Mouse (Mus musculus): ENCODE results near the gene Cfh. TPM values are rescaled to one million over a fixed set of nuclear protein-coding genes. Genes with fewer than 3 reads are reported as not detected.
"Not testable (repeated sequence)": the region's sequence is repeated elsewhere in the genome, so short reads cannot be mapped to it uniquely, and the experiment has no call there.

The Cfh gene
- polyA plus RNA-seq (2012; rRNA removed), result 0.76 and 0.83 TPM in 2 replicates

DNA sequence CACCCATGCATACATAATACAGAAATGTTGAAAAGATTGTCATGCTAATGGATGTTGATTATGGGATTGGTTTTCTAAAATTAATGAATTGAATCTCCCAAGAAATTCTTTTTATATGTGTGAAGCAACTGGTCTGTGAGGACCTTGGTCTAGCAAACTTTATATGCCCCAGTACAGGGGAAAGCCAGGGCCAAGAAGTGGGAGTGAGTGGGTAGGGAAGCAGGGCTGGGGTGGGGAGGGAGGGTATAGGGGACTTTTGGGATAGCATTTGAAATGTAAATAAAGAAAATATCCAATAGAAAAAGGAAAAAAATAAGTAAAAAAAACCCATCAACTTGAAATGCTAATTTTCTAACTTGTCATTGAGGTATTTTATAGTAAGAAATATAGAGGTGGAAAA lies at the start of gene Cfh:
Cfh (minus strand) TSS at position 101 of the 400 bp plus-strand sequence.
- not testable (repeated sequence) for DNase-seq (ENCODE audit: low read depth in 1 of 2, low spot score in 2 of 2); H3K4me3 ChIP-seq (ENCODE audit: extremely low read depth, insufficient read depth, insufficient read length); H3K36me3 ChIP-seq (ENCODE audit: control insufficient read depth, insufficient read depth, low read length); H3K27me3 ChIP-seq (ENCODE audit: control insufficient read depth, insufficient read depth, low read length); H3K27ac ChIP-seq (ENCODE audit: insufficient read depth, low read length); H3K4me1 ChIP-seq (ENCODE audit: control insufficient read depth, insufficient read depth, insufficient read length)

DNA sequence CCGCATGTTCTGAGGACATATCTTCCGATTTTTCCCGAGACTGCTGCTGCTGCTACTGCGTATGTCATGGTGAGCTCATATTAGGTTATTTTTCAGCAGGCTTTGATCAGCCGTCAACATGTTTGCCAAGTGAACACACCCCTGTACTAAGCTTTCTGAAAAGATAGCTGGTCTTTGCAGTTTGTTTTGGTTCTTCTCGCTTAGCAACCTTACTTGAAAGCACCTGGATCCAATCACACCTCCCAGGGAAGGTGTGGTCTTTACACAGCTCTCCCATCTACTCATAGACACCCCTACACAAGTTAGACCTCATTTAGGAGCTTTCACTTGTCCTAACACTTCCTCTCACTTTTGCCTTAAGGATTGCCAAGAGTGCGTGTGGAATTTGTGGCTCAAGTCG lies 43.1 kb upstream of the Cfh start:
- no peak for DNase-seq (ENCODE audit: low read depth in 1 of 2, low spot score in 2 of 2)
- H3K27ac ChIP-seq (ENCODE audit: insufficient read depth, low read length), result no peak overlapping the region
- TF ChIP-seq POLR2A (IDR thresholded peaks at IDR 0.05; ENCODE audit: low read depth, low read length) (no peak), CTCF (IDR thresholded peaks at IDR 0.05; ENCODE audit: extremely low read depth, insufficient read depth, insufficient read length, insufficient replicate concordance) (no peak)
- no peaks in the 10 kb centered on the region for H3K27me3 ChIP-seq (ENCODE audit: control insufficient read depth, insufficient read depth, low read length)
- no peaks in the 10 kb centered on the region for H3K36me3 ChIP-seq (ENCODE audit: control insufficient read depth, insufficient read depth, low read length)
- 84% methylated on average over 8 of the region's 8 CpGs for WGBS
- no peak overlapping the region for H3K4me3 ChIP-seq (ENCODE audit: extremely low read depth, insufficient read depth, insufficient read length)
- H3K4me1 ChIP-seq (ENCODE audit: control insufficient read depth, insufficient read depth, insufficient read length), result no peaks in the 10 kb centered on the region

DNA sequence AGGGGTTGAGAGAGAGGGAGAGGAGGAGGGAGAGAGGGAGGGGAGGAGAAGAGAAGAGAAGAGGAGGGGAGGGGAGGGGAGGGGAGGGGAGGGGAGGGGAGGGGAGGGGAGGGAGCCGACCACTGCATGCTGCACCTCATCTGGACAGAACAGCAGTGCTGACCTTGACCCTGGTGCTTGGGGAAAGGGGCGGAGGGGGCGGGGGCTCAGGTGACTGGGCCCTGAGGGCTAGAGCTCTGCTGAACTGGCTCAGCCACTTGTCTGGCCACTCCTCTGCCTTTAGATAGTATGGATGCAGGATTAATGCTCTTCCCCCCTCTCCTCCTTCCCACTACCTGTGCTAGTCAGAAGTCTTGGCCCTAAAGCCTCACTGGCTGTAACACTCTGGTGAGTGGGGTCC lies 41.7 kb upstream of the Cfh start:
- no peak for TF ChIP-seq POLR2A (IDR thresholded peaks at IDR 0.05; ENCODE audit: low read depth, low read length)
- TF ChIP-seq CTCF (IDR thresholded peaks at IDR 0.05; ENCODE audit: extremely low read depth, insufficient read depth, insufficient read length, insufficient replicate concordance), result no peak
- WGBS, result 55% methylated on average over 2 of the region's 3 CpGs
- H3K4me1 ChIP-seq (ENCODE audit: control insufficient read depth, insufficient read depth, insufficient read length), result no peaks in the 10 kb centered on the region
- no peaks in the 10 kb centered on the region for H3K36me3 ChIP-seq (ENCODE audit: control insufficient read depth, insufficient read depth, low read length)
- no peak overlapping the region for H3K4me3 ChIP-seq (ENCODE audit: extremely low read depth, insufficient read depth, insufficient read length)
- no peak overlapping the region for H3K27ac ChIP-seq (ENCODE audit: insufficient read depth, low read length)
- no peaks in the 10 kb centered on the region for H3K27me3 ChIP-seq (ENCODE audit: control insufficient read depth, insufficient read depth, low read length)
- DNase-seq (ENCODE audit: low read depth in 1 of 2, low spot score in 2 of 2), result no peak

DNA sequence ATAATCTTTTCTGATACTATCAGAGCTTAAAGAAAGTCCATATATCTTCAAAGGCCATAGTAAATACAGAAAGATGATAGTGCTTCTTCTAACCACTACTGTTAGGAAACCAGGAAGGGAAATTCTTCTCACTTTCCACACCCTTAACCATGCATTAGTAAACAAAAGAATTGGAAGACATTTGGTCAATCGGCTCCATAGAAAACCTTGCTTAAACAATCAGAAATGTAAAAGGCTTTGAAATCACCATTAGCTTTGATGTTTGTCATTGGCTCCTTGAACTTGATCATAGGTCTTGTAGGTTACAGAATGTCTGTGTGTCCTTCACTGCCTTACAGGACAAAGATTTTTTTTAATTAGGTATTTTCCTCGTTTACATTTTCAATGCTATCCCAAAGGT lies 21.8 kb upstream of the Cfh start:
- Histone ChIP-seq H3K4me3 (ENCODE audit: extremely low read depth, insufficient read depth, insufficient read length) (no peak overlapping the region), H3K4me1 (ENCODE audit: control insufficient read depth, insufficient read depth, insufficient read length) (no peaks in the 10 kb centered on the region), H3K27me3 (ENCODE audit: control insufficient read depth, insufficient read depth, low read length) (no peaks in the 10 kb centered on the region), H3K27ac (ENCODE audit: insufficient read depth, low read length) (no peak overlapping the region), H3K36me3 (ENCODE audit: control insufficient read depth, insufficient read depth, low read length) (no peaks in the 10 kb centered on the region)
- TF ChIP-seq POLR2A (IDR thresholded peaks at IDR 0.05; ENCODE audit: low read depth, low read length), result no peak
- TF ChIP-seq CTCF (IDR thresholded peaks at IDR 0.05; ENCODE audit: extremely low read depth, insufficient read depth, insufficient read length, insufficient replicate concordance), result no peak
- WGBS, result 71% methylated on average over 2 of the region's 2 CpGs
- no peak for DNase-seq (ENCODE audit: low read depth in 1 of 2, low spot score in 2 of 2)

DNA sequence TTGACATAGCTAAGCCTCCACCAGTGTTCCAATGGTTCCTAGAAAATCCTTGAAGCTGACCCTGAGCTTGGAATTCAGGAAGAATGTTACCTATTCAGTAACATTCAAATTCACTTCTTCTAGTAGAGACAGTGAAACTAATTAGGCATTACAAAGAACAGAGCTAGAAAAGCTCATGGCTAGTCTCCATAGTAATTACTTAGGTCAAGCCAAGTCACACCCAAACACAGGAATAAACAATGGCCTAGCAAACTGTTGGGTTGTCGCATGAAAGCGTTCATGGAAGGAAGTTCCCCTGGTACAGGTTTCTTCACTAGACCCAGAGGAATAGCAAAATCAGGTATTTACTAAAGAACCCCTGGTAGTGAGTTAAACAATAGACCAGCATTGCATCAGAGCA lies 4.9 kb upstream of the Cfh start:
- not testable (repeated sequence) for H3K4me1 ChIP-seq (ENCODE audit: control insufficient read depth, insufficient read depth, insufficient read length)
- WGBS, result 91% methylated on average over 2 of the region's 2 CpGs

DNA sequence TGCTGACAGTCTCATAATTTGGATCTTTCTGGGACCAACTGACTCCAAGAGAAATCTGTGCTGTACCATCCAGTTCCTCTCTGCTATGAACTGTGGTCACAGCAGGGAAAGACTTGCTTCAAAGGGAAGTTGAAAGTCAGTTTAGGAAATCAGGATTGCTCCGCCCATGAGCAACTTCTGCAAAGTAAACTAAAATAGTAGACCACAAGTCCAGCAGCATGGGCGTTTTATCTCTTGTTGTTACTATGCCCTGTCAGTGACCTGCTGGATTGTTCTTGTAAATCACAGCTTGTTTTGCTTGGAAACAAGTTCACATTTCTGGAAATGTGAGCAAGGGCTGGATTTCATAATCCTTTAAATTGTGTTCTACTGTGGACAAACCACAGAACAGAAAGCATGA lies 356 bp downstream of the Cfh start:
- no peak for DNase-seq (ENCODE audit: low read depth in 1 of 2, low spot score in 2 of 2)
- H3K27me3 ChIP-seq (ENCODE audit: control insufficient read depth, insufficient read depth, low read length), result no peaks in the 10 kb centered on the region
- WGBS, result 16% methylated on average over 2 of the region's 2 CpGs
- no peaks in the 10 kb centered on the region for H3K36me3 ChIP-seq (ENCODE audit: control insufficient read depth, insufficient read depth, low read length)
- TF ChIP-seq CTCF (IDR thresholded peaks at IDR 0.05; ENCODE audit: extremely low read depth, insufficient read depth, insufficient read length, insufficient replicate concordance), result no peak
- no peak for TF ChIP-seq POLR2A (IDR thresholded peaks at IDR 0.05; ENCODE audit: low read depth, low read length)
- no peak overlapping the region for H3K4me3 ChIP-seq (ENCODE audit: extremely low read depth, insufficient read depth, insufficient read length)
- H3K4me1 ChIP-seq (ENCODE audit: control insufficient read depth, insufficient read depth, insufficient read length), result no peaks in the 10 kb centered on the region
- H3K27ac ChIP-seq (ENCODE audit: insufficient read depth, low read length), result no peak overlapping the region

More for the DNA sequence above, 4.9 kb upstream of the Cfh start:
- DNase-seq (ENCODE audit: low read depth in 1 of 2, low spot score in 2 of 2); H3K27me3 ChIP-seq (ENCODE audit: control insufficient read depth, insufficient read depth, low read length); H3K4me3 ChIP-seq (ENCODE audit: extremely low read depth, insufficient read depth, insufficient read length); H3K27ac ChIP-seq (ENCODE audit: insufficient read depth, low read length); H3K36me3 ChIP-seq (ENCODE audit: control insufficient read depth, insufficient read depth, low read length): not testable (repeated sequence)

DNA sequence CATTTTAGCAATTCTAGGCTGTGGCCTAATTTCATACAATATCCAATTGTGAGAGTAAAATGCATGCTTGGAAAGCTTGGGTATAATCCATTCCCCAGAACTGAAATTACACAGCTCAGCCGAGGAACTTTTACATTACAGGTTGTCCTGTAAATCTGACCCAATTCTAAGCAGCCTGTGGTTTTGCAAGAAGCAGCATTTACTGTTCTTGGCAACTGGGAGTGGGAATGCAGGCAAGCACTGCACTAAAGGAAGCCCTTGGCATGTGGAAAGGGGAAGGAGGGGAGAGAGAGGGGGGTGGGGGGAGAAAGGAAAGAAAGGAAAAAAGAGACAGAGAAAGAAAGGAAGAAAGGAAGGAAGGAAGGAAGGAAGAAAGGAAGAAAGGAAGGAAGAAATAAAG lies 3.4 kb downstream of the Cfh start:
- Histone ChIP-seq H3K27ac (ENCODE audit: insufficient read depth, low read length) (no peak overlapping the region), H3K4me1 (ENCODE audit: control insufficient read depth, insufficient read depth, insufficient read length) (no peaks in the 10 kb centered on the region), H3K4me3 (ENCODE audit: extremely low read depth, insufficient read depth, insufficient read length) (no peak overlapping the region), H3K27me3 (ENCODE audit: control insufficient read depth, insufficient read depth, low read length) (no peaks in the 10 kb centered on the region), H3K36me3 (ENCODE audit: control insufficient read depth, insufficient read depth, low read length) (no peaks in the 10 kb centered on the region)
- DNase-seq (ENCODE audit: low read depth in 1 of 2, low spot score in 2 of 2), result no peak
- 68% methylated on average over 1 of the region's 1 CpGs for WGBS
- TF ChIP-seq CTCF (IDR thresholded peaks at IDR 0.05; ENCODE audit: extremely low read depth, insufficient read depth, insufficient read length, insufficient replicate concordance) (no peak), POLR2A (IDR thresholded peaks at IDR 0.05; ENCODE audit: low read depth, low read length) (no peak)

DNA sequence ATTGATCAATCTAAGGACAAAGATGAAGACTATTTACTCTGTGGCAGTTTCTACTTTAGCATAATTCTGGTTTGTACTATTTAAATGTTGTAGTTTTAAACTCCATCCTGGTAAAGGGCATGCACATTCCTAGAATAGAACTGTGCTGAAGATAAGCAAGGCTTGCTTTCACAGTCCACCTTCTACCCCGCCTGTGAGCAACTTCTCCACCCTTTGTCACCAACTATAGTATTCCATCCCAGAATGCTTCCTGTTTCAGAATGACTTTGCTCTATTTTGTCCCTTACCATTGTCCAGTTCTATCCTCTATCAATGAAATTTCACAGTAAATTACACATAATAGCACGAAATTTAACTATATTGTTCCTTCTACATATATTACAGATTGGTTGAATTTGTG lies 8.1 kb downstream of the Cfh start:
- no peak for DNase-seq (ENCODE audit: low read depth in 1 of 2, low spot score in 2 of 2)
- 47% methylated on average over 2 of the region's 2 CpGs for WGBS
- no peak overlapping the region for H3K27ac ChIP-seq (ENCODE audit: insufficient read depth, low read length)
- H3K4me1 ChIP-seq (ENCODE audit: control insufficient read depth, insufficient read depth, insufficient read length), result no peaks in the 10 kb centered on the region
- TF ChIP-seq POLR2A (IDR thresholded peaks at IDR 0.05; ENCODE audit: low read depth, low read length) (no peak), CTCF (IDR thresholded peaks at IDR 0.05; ENCODE audit: extremely low read depth, insufficient read depth, insufficient read length, insufficient replicate concordance) (no peak)
- no peaks in the 10 kb centered on the region for H3K27me3 ChIP-seq (ENCODE audit: control insufficient read depth, insufficient read depth, low read length)
- no peak overlapping the region for H3K4me3 ChIP-seq (ENCODE audit: extremely low read depth, insufficient read depth, insufficient read length)
- no peaks in the 10 kb centered on the region for H3K36me3 ChIP-seq (ENCODE audit: control insufficient read depth, insufficient read depth, low read length)
